Mouse (Mus musculus) CH12.LX (cell line): ENCODE measurements around the gene Tcf7l1. TPM values are rescaled to one million over a fixed set of nuclear protein-coding genes. Genes with fewer than 3 reads are reported as not detected.
A peak's percentile ranks its signal among the peaks of the same experiment; 100 is the strongest.

Experiments used
- DNase-seq: peaks from one replicate; pipeline ENCODE4 v3.0.0-alpha.2; 2013; ENCODE audit errors: extremely low read depth
- H3K27ac ChIP-seq: 2 replicates; pipeline ENCODE4 v1.5.1; 2012; ENCODE audit warnings: low read depth, mild to moderate bottlenecking, control low read depth, moderate library complexity; ENCODE audit not compliant: insufficient read depth
- H3K27me3 ChIP-seq: replicated peaks from 2 replicates; pipeline ENCODE3; 2012; ENCODE audit warnings: inconsistent platforms
- H3K36me3 ChIP-seq, 2 experiments: replicated peaks in 1 of 2; 2 replicates each; pipeline versions ENCODE3 to v1.6.1; 2012; ENCODE audit warnings: inconsistent platforms in 1 of 2, low read length in 1 of 2, mild to moderate bottlenecking in 1 of 2, mixed read lengths in 1 of 2, moderate library complexity in 1 of 2; ENCODE audit not compliant: control insufficient read depth in 1 of 2, insufficient read depth in 1 of 2
- H3K4me1 ChIP-seq, 2 experiments: 2 replicates each; pipeline ENCODE4 v1.6.1; 2012; ENCODE audit warnings: inconsistent platforms in 1 of 2, moderate library complexity in 1 of 2; ENCODE audit not compliant: insufficient read depth in 2 of 2, control insufficient read depth in 1 of 2
- H3K4me2 ChIP-seq: 2 replicates; pipeline ENCODE4 v1.6.1; 2012; ENCODE audit warnings: low read depth, mild to moderate bottlenecking, control low read depth; ENCODE audit not compliant: poor library complexity, insufficient read depth, severe bottlenecking
- H3K4me3 ChIP-seq, 3 experiments: fragments of 150-350 bp in 1 of 3; sonication (generic) in 1 of 3; replicated peaks in 1 of 3; 2 replicates each; pipeline versions ENCODE3 to v1.5.1; 2011 to 2012; ENCODE audit warnings: low read depth in 2 of 3, low read length in 2 of 3, mild to moderate bottlenecking in 2 of 3, moderate library complexity in 2 of 3, control low read depth in 1 of 3, improper control_type of control experiment in 1 of 3, inconsistent platforms in 1 of 3, mixed read lengths in 1 of 3; ENCODE audit not compliant: poor library complexity in 1 of 3
- H3K79me2 ChIP-seq: replicated peaks from 2 replicates; pipeline ENCODE4 v1.6.1; 2012; ENCODE audit warnings: mild to moderate bottlenecking, moderate library complexity; ENCODE audit not compliant: control insufficient read depth, poor library complexity, insufficient read depth, severe bottlenecking; ENCODE audit errors: extremely low read depth
- H3K9ac ChIP-seq: 2 replicates; pipeline ENCODE4 v1.6.1; 2012; ENCODE audit warnings: low read depth, mild to moderate bottlenecking, control low read depth, moderate library complexity; ENCODE audit not compliant: insufficient read depth
- H3K9me3 ChIP-seq: replicated peaks from 2 replicates; pipeline ENCODE3; 2012; ENCODE audit warnings: low read length, inconsistent platforms, mixed read lengths
- BHLHE40 ChIP-seq: IDR thresholded peaks from 2 replicates; pipeline ENCODE4 v1.6.1; 2011; ENCODE audit warnings: mild to moderate bottlenecking, low read depth, low read length, improper control_type of control experiment
- ETS1 ChIP-seq: conservative IDR thresholded peaks from 2 replicates; pipeline ENCODE4 v1.6.1; 2012; ENCODE audit warnings: low read depth, mild to moderate bottlenecking, inconsistent platforms, low read length, improper control_type of control experiment, moderate library complexity
- MXI1 ChIP-seq: IDR thresholded peaks from 2 replicates; pipeline ENCODE4 v1.6.1; 2011; ENCODE audit warnings: mild to moderate bottlenecking, low read depth, low read length, improper control_type of control experiment
- NELFE ChIP-seq: IDR thresholded peaks from 2 replicates; pipeline ENCODE4 v1.6.1; 2011; ENCODE audit warnings: low read depth, low read length, improper control_type of control experiment
- PAX5 ChIP-seq: IDR thresholded peaks from 2 replicates; pipeline ENCODE4 v1.6.1; 2012; ENCODE audit warnings: low read length, inconsistent platforms, mixed read lengths
- POLR2A ChIP-seq: IDR thresholded peaks from 2 replicates; pipeline ENCODE4 v1.6.1; 2011; ENCODE audit warnings: low read depth, mild to moderate bottlenecking, improper control_type of control experiment, low read length
- RCOR1 ChIP-seq: conservative IDR thresholded peaks from 2 replicates; pipeline ENCODE4 v1.6.1; 2012; ENCODE audit warnings: low read depth, mild to moderate bottlenecking, inconsistent platforms, low read length, improper control_type of control experiment
- TBP ChIP-seq: conservative IDR thresholded peaks from 2 replicates; pipeline ENCODE4 v1.6.1; 2011; ENCODE audit warnings: low read depth, low read length, improper control_type of control experiment
- UBTF ChIP-seq: IDR thresholded peaks from 2 replicates; pipeline ENCODE4 v1.6.1; 2012; ENCODE audit warnings: low read depth, mild to moderate bottlenecking, inconsistent platforms, low read length, improper control_type of control experiment, moderate library complexity
- USF2 ChIP-seq: conservative IDR thresholded peaks from 2 replicates; pipeline ENCODE4 v1.6.1; 2011; ENCODE audit warnings: low read depth, low read length, improper control_type of control experiment
- ZC3H11A ChIP-seq: IDR thresholded peaks from 2 replicates; pipeline ENCODE4 v1.6.1; 2012; ENCODE audit warnings: low read depth, mild to moderate bottlenecking, inconsistent platforms, low read length, improper control_type of control experiment
- dilution Hi-C: fragments of 300-500 bp; cut with MboI; formaldehyde crosslinking; loops from 2 replicates; pipeline ENCODE4 v1.14.3; 2020; ENCODE audit warnings: low sequenced_read_pairs; ENCODE audit not compliant: extremely low pct_unique_long_range_greater_than_20kb, extremely low pct_ligation_motif_present
- in situ Hi-C: fragments of 300-500 bp; cut with MboI; formaldehyde crosslinking; loops from 3 replicates; pipeline ENCODE4 v1.14.3; 2019; ENCODE audit warnings: low sequenced_read_pairs, low pct_ligation_motif_present, low pct_unique_long_range_greater_than_20kb, mixed read lengths
- polyA plus RNA-seq: library from polyadenylated mRNA; unstranded; fragments of >175 nt; gene quantifications from 2 replicates; pipeline ENCODE4 v1.2.1, GENCODE M21; 2012; ENCODE audit warnings: low read depth; ENCODE audit not compliant: insufficient read length
- total RNA-seq, 2 experiments: library from RNA; depleted of rRNA; stranded (reverse); fragments of 300-350 nt in 1 of 2; fragments of >200 nt in 1 of 2; gene quantifications; 2 replicates each; pipeline ENCODE4 v1.2.3; 2012 to 2014

Gene Tcf7l1
- total and polyA plus RNA-seq, 3 experiments, result 0.13 to 9.9 (median 0.47) TPM

DNA sequence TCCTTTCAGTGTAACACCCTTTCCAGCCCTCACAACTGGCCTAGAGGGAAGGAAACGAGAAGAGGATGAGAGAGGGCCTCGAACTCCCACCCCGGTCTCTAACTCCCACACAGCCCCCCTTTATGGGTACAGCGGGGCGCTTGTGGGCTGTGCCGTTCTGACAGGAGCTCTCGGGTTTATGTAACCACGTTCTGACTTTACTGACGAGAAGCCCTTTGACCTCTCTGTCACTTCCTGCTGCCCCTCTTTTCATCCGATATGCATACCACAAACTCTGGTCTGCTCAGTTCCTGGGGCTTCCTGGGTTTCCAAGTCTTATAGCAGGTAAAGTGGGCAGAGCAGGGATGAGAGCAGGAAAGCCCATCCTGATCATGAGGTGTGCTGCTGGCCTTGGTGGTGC is 154.7 kb downstream of the Tcf7l1 start:
- Histone ChIP-seq H3K9ac (no peak overlapping the region), H3K4me1 (peaks cover 9 to 45% of the 10 kb centered on the region in 2 experiments), H3K79me2 (no peaks in the 10 kb centered on the region), H3K36me3 (peaks cover 0 to 4% of the 10 kb centered on the region in 2 experiments), H3K4me3 (no peak overlapping the region), H3K4me2 (no peak overlapping the region), H3K9me3 (no peaks in the 10 kb centered on the region), H3K27ac (no peak overlapping the region), H3K27me3 (no peaks in the 10 kb centered on the region)
- DNase-seq, result no peak
- TF ChIP-seq MXI1, result no peak
- TF ChIP-seq RCOR1, result no peak
- TF ChIP-seq POLR2A, result no peak
- no peak for TF ChIP-seq USF2
- TF ChIP-seq NELFE, result no peak
- no peak for TF ChIP-seq PAX5
- in situ Hi-C loops, result no loop called here
- dilution Hi-C loops, result no loop called here

GRCm38 (mm10) chr6:72631700-72632099 is 157.4 kb downstream of the Tcf7l1 start:
- peaks cover 0 to 19% of the 10 kb centered on the region in 2 experiments for H3K36me3 ChIP-seq
- no peak for TF ChIP-seq ETS1
- no peak for TF ChIP-seq ZC3H11A
- no peak for TF ChIP-seq UBTF
- no peak for TF ChIP-seq TBP
- in situ Hi-C loops, result no loop called here
- H3K27ac ChIP-seq, result no peak overlapping the region
- H3K27me3 ChIP-seq, result no peaks in the 10 kb centered on the region
- dilution Hi-C loops, result no loop called here
- H3K4me3 ChIP-seq, result peak overlapping the region in 1 of 3 experiments; percentile 12
- H3K4me1 ChIP-seq, result peaks cover 9 to 46% of the 10 kb centered on the region in 2 experiments
- no peaks in the 10 kb centered on the region for H3K9me3 ChIP-seq
- H3K79me2 ChIP-seq, result no peaks in the 10 kb centered on the region
- no peak for DNase-seq
- no peak overlapping the region for H3K4me2 ChIP-seq
- no peak overlapping the region for H3K9ac ChIP-seq

DNA sequence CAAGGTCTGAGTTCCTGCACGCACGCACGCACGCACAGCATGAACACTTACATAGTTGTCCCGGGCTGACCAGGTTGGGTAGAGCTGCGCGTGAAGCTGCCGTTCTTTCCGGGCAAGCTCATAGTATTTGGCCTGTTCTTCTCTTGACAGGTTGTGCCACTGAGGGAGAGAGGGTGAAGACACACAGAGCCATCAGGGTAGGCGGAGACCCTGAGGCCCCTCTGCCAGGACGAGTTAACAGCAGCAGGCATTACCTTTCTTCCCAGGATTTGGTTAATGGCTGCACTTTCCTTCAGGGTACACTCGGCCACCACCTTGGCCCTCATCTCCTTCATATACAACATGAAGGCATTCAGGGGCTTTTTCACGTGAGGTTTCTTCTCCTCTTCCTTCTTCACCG is 158.1 kb downstream of the Tcf7l1 start:
- Histone ChIP-seq H3K4me3 (peak overlapping the region in 1 of 3 experiments; percentile 54), H3K27me3 (no peaks in the 10 kb centered on the region), H3K9ac (no peak overlapping the region), H3K27ac (no peak overlapping the region), H3K4me2 (no peak overlapping the region; the same call in 1 of the 2 replicates), H3K79me2 (no peaks in the 10 kb centered on the region), H3K4me1 (peaks cover 9 to 39% of the 10 kb centered on the region in 2 experiments), H3K36me3 (peaks cover 0 to 23% of the 10 kb centered on the region in 2 experiments), H3K9me3 (no peaks in the 10 kb centered on the region)
- dilution Hi-C loops (no loop called here), in situ Hi-C loops (no loop called here)
- no peak for DNase-seq
- TF ChIP-seq BHLHE40, result peak; percentile 62
- no peak for TF ChIP-seq POLR2A
